Mouse (Mus musculus) urinary bladder, postnatal 4 days (tissue): ENCODE results near the gene Oog1.
"Not testable (repeated sequence)": the region's sequence is repeated elsewhere in the genome, so short reads cannot be mapped to it uniquely, and the experiment has no call there.

Experiments used
- DNase-seq, 2 experiments: peaks; one replicate each; pipeline ENCODE4 v3.0.0; 2021 to 2022; ENCODE audit warnings: low spot score in 2 of 2

Gene Oog1

GRCm38 (mm10) chr12:87602388-87602787, at the start of gene Oog1:
Gene Oog1 (plus strand): TSS chr12:87602688.
- DNase-seq: not testable (repeated sequence)

GRCm38 (mm10) chr12:87601388-87601787, 1.1 kb upstream of the Oog1 start:
- DNase-seq: not testable (repeated sequence)

- DNase-seq: not testable (repeated sequence)
These were observed 16.1 kb downstream of the Oog1 start, which contains the start of gene Gm4027 for GRCm38 (mm10) chr12:87618569-87618968. Gene Gm4027 (plus strand): TSS chr12:87618869.

GRCm38 (mm10) chr12:87644520-87644919, 42.0 kb downstream of the Oog1 start, which contains the start of gene Gm16381:
Gene Gm16381 (minus strand): TSS chr12:87644620.
- not testable (repeated sequence) for DNase-seq

GRCm38 (mm10) chr12:87652916-87653703, 50.6 kb downstream of the Oog1 start:
- not testable (repeated sequence) for DNase-seq
